ENCODE assay signal across 9 mouse cellular contexts in genomic region chr11:120243531-120243820, GRCm38 (mm10). TPM values are rescaled to one million over a fixed set of nuclear protein-coding genes. Genes with fewer than 3 reads are reported as not detected.
DNase-seq lines count a peak whose midpoint lies in the region; ATAC-seq and TF ChIP-seq lines count a peak whose summit lies in the region.
"Had no signal": no experiment of that assay in that cellular context is flagged by ENCODE, and none has a peak within 500 bp of the region (broad histone marks: within the 10 kb centered on the region; RNA-seq: fewer than 3 reads in every experiment).

No protein-coding gene starts in this region.

- no peaks in the 10 kb centered on the region for H3K27me3 ChIP-seq in E14TG2a.4 (ENCODE audit: insufficient read depth, low read length)
- H3K27me3 ChIP-seq in hindbrain, embryonic 13.5 days = no peaks in the 10 kb centered on the region
- no peaks in the 10 kb centered on the region for H3K27me3 ChIP-seq in midbrain, embryonic 12.5 days

- ATAC-seq in hindbrain, embryonic 13.5 days (ENCODE audit: low FRiP score) = no peak
- no peak for ATAC-seq in midbrain, embryonic 12.5 days (ENCODE audit: low FRiP score, low read depth)

- H3K4me1 ChIP-seq in E14TG2a.4 (replicated peaks; ENCODE audit: low read depth, low read length) = peaks cover 87% of the 10 kb centered on the region
- H3K4me1 ChIP-seq in hindbrain, embryonic 13.5 days (replicated peaks) = peaks cover 96% of the 10 kb centered on the region
- peaks cover 89% of the 10 kb centered on the region for H3K4me1 ChIP-seq in midbrain, embryonic 12.5 days

- H3K9me3 ChIP-seq in E14TG2a.4 (ENCODE audit: low read length) = no peaks in the 10 kb centered on the region
- H3K9me3 ChIP-seq in hindbrain, embryonic 13.5 days = no peaks in the 10 kb centered on the region
- no peaks in the 10 kb centered on the region for H3K9me3 ChIP-seq in midbrain, embryonic 12.5 days
- H3K9me3 ChIP-seq: megakaryocyte, embryonic 14.5 days had no signal

- 0 out of 2 replicates have a peak overlapping the region, but pooled peaks have one; percentile 10 for H3K4me3 ChIP-seq in E14TG2a.4 (replicated peaks; ENCODE audit: low read length)
- H3K4me3 ChIP-seq in hindbrain, embryonic 13.5 days = peak overlapping the region; percentile 10; the same call in 1 of the 2 replicates
- H3K4me3 ChIP-seq in midbrain, embryonic 12.5 days = no peak overlapping the region
- H3K4me3 ChIP-seq: megakaryocyte, embryonic 14.5 days had no signal

- 20% methylated on average over 6 of the region's 6 CpGs for WGBS in hindbrain, embryonic 13.5 days
- 40% methylated on average over 6 of the region's 6 CpGs for WGBS in midbrain, embryonic 12.5 days

- DNase-seq in Muller cell, postnatal 12 days (ENCODE audit: inconsistent ontology term) = peak; percentile 49
- DNase-seq in adipocyte (ENCODE audit: low spot score) = no peak
- no peak for DNase-seq in frontal cortex, postnatal 36 days (ENCODE audit: low spot score in 2 of 2)
- no peak for DNase-seq in right cerebral cortex, adult 2 months (ENCODE audit: low spot score in 2 of 2)
- DNase-seq: thymus, postnatal 36 days had no signal

- H3K4me2 ChIP-seq in hindbrain, embryonic 13.5 days = peak overlapping the region; percentile 99
- peak overlapping the region; percentile 90 for H3K4me2 ChIP-seq in midbrain, embryonic 12.5 days (replicated peaks)

- H3K36me3 ChIP-seq in E14TG2a.4 (ENCODE audit: insufficient read depth, low read length) = peaks cover 17% of the 10 kb centered on the region
- H3K36me3 ChIP-seq in hindbrain, embryonic 13.5 days = no peaks in the 10 kb centered on the region
- no peaks in the 10 kb centered on the region for H3K36me3 ChIP-seq in midbrain, embryonic 12.5 days

- peak overlapping the region; percentile 100 for H3K27ac ChIP-seq in hindbrain, embryonic 13.5 days
- H3K27ac ChIP-seq in midbrain, embryonic 12.5 days (replicated peaks) = peak overlapping the region; percentile 99

- peak overlapping the region; percentile 63 for H3K9ac ChIP-seq in hindbrain, embryonic 13.5 days
- peak overlapping the region; percentile 49; the same call in 1 of the 2 replicates for H3K9ac ChIP-seq in midbrain, embryonic 12.5 days (replicated peaks)

- TF ChIP-seq CTCF in E14TG2a.4 (conservative IDR thresholded peaks at IDR 0.05; ENCODE audit: low read length) = no peak

RNA-seq across cellular contexts. Expression of gene Bahcc1, which starts 10.7 kb away (rescaled TPM):
- 13.6 and 17.0 TPM in 2 replicates for polyA plus RNA-seq in hindbrain, embryonic 13.5 days (2015; fragmentation: Nextera tagmentation; extraction: Ambion mirVana)
- 25.1 and 26.1 TPM in 2 replicates for polyA plus RNA-seq in midbrain, embryonic 12.5 days (2016; fragmentation: Nextera tagmentation; extraction: Ambion mirVana)
